Mouse (Mus musculus) stomach, embryonic 16.5 days (tissue): Measurements from ENCODE around the gene Tanc2. TPM values are rescaled to one million over a fixed set of nuclear protein-coding genes. Genes with fewer than 3 reads are reported as not detected.

Source experiments
- ATAC-seq: fragments of 200-750 bp; cut with Nextera tagmentation; 2 replicates; pipeline ENCODE4 v1.8.0; 2017; ENCODE audit warnings: moderate number of reproducible peaks, moderate TSS enrichment; ENCODE audit not compliant: insufficient read depth, low FRiP score
- H3K27ac ChIP-seq: fragments of 300-500 bp; sonication (generic); 2 replicates; pipeline ENCODE4 v1.5.1; 2014; ENCODE audit warnings: low read length
- H3K27me3 ChIP-seq: fragments of 300-500 bp; sonication (generic); 2 replicates; pipeline ENCODE4 v1.6.1; 2014; ENCODE audit warnings: low read length, control low read depth, mixed read lengths; ENCODE audit not compliant: control insufficient read depth, insufficient read depth
- H3K36me3 ChIP-seq: fragments of 300-500 bp; sonication (generic); 2 replicates; pipeline ENCODE4 v1.6.1; 2014; ENCODE audit warnings: low read length; ENCODE audit not compliant: control insufficient read depth, insufficient read depth
- H3K4me1 ChIP-seq: fragments of 300-500 bp; sonication (generic); 2 replicates; pipeline ENCODE4 v1.6.1; 2014; ENCODE audit warnings: low read length, control low read depth, mixed read lengths; ENCODE audit not compliant: control insufficient read depth, insufficient read depth
- H3K4me2 ChIP-seq: fragments of 300-500 bp; sonication (generic); 2 replicates; pipeline ENCODE4 v1.6.1; 2014; ENCODE audit warnings: low read depth, low read length, mixed read lengths
- H3K4me3 ChIP-seq: fragments of 300-500 bp; sonication (generic); replicated peaks from 2 replicates; pipeline ENCODE4 v1.5.1; 2014; ENCODE audit warnings: mild to moderate bottlenecking, low read length
- H3K9ac ChIP-seq: fragments of 300-500 bp; sonication (generic); 2 replicates; pipeline ENCODE4 v1.6.1; 2014; ENCODE audit warnings: low read length
- H3K9me3 ChIP-seq: fragments of 300-500 bp; sonication (generic); replicated peaks from 2 replicates; pipeline ENCODE4 v1.6.1; 2016; ENCODE audit warnings: low read length, control low read depth; ENCODE audit not compliant: control insufficient read depth
- WGBS: fragments of 180-500 bp; shearing (Covaris S2); extraction: QIAGEN DNeasy Blood & Tissue Kit; methylation state at CpG from one replicate; pipeline ENCODE4 v1.1.7; 2014; 5-methylcytosine and 5-hydroxymethylcytosine counted together
- polyA plus RNA-seq: library from polyadenylated mRNA; unstranded; fragments of >200 nt; fragmentation: Nextera tagmentation; extraction: Ambion mirVana; gene quantifications from 2 replicates; pipeline ENCODE4 v1.2.1, GENCODE M21; 2015

Tanc2 gene
- polyA plus RNA-seq, 1 experiment from 2014 or later: 6.7 TPM

GRCm38 (mm10) chr11:105955815-105956430 lies 366.1 kb downstream of the Tanc2 start:
- no peak overlapping the region for H3K27ac ChIP-seq
- H3K4me2 ChIP-seq: no peak overlapping the region
- WGBS: 88% methylated on average over 28 of the region's 28 CpGs
- no peaks in the 10 kb centered on the region for H3K9me3 ChIP-seq
- no peaks in the 10 kb centered on the region for H3K4me1 ChIP-seq
- H3K27me3 ChIP-seq: no peaks in the 10 kb centered on the region
- H3K36me3 ChIP-seq: no peaks in the 10 kb centered on the region
- no peak overlapping the region for H3K4me3 ChIP-seq
- H3K9ac ChIP-seq: no peak overlapping the region
- ATAC-seq: no peak

DNA sequence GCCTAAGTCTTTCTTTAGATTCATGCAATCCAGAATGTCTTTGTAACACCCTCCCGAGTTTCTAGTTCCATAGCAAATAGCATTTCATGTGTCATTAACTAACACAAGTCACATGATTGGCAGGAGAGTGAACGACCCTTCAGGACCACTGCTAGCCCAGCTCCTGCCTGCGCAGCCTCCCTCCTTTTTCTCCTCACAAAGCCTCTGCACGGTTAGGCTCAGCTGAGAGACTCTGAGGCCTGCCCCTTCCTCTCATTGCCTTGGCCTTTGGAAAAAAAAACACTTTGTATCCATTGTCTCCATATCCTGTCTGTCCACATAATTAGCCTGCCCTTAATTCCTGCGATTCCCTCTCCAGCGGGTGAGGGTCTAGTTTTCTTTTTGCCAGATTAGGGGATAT lies 367.7 kb downstream of the Tanc2 start:
- Histone ChIP-seq H3K27ac (no peak overlapping the region), H3K9me3 (no peaks in the 10 kb centered on the region), H3K4me1 (no peaks in the 10 kb centered on the region), H3K9ac (no peak overlapping the region), H3K36me3 (no peaks in the 10 kb centered on the region), H3K27me3 (no peaks in the 10 kb centered on the region), H3K4me3 (no peak overlapping the region), H3K4me2 (no peak overlapping the region)
- no peak for ATAC-seq
- WGBS: 61% methylated on average over 6 of the region's 6 CpGs

DNA sequence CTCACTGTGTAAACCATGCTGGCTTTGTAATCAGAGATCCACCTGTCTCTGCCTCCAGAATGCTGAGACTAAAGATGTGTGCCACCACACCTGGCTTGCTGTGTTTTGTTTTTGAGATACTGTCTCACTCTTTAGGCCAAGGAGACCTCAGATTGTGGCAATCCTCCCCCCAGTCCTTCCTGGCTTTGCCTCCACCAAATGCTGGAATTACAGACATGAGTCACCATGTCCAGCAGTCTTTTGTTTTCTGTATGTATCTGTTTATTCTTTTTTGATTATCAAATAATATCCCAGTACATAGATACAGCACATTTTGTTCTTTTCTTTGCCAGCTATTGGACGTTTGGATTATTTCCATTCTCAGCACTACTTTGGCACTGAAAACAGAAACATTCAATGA lies 368.8 kb downstream of the Tanc2 start:
- no peak overlapping the region for H3K27ac ChIP-seq
- no peak overlapping the region for H3K4me2 ChIP-seq
- H3K4me1 ChIP-seq: no peaks in the 10 kb centered on the region
- no peaks in the 10 kb centered on the region for H3K27me3 ChIP-seq
- H3K9me3 ChIP-seq: no peaks in the 10 kb centered on the region
- ATAC-seq: no peak
- no peaks in the 10 kb centered on the region for H3K36me3 ChIP-seq
- no peak overlapping the region for H3K4me3 ChIP-seq
- H3K9ac ChIP-seq: no peak overlapping the region
- 44% methylated on average over 1 of the region's 1 CpGs for WGBS

GRCm38 (mm10) chr11:105959355-105959754 lies 369.6 kb downstream of the Tanc2 start:
- ATAC-seq: no peak

GRCm38 (mm10) chr11:105964691-105965090 lies 374.9 kb downstream of the Tanc2 start:
- no peak for ATAC-seq
- Histone ChIP-seq H3K9ac (no peak overlapping the region), H3K27me3 (peaks cover 27% of the 10 kb centered on the region), H3K4me2 (no peak overlapping the region), H3K4me1 (peaks cover 3% of the 10 kb centered on the region; the same call in 1 of the 2 replicates), H3K4me3 (no peak overlapping the region), H3K9me3 (no peaks in the 10 kb centered on the region), H3K36me3 (no peaks in the 10 kb centered on the region), H3K27ac (no peak overlapping the region)
- 65% methylated on average over 5 of the region's 5 CpGs for WGBS

More at GRCm38 (mm10) chr11:105959355-105959754, 369.6 kb downstream of the Tanc2 start:
- no peaks in the 10 kb centered on the region for H3K9me3 ChIP-seq
- no peaks in the 10 kb centered on the region for H3K36me3 ChIP-seq
- 19% methylated on average over 17 of the region's 17 CpGs for WGBS
- no peak overlapping the region for H3K9ac ChIP-seq
- H3K27ac ChIP-seq: no peak overlapping the region
- no peaks in the 10 kb centered on the region for H3K27me3 ChIP-seq
- no peak overlapping the region for H3K4me2 ChIP-seq
- H3K4me3 ChIP-seq: no peak overlapping the region
- no peaks in the 10 kb centered on the region for H3K4me1 ChIP-seq

GRCm38 (mm10) chr11:105966288-105966687 lies 376.5 kb downstream of the Tanc2 start:
- no peaks in the 10 kb centered on the region for H3K36me3 ChIP-seq
- peaks cover 27% of the 10 kb centered on the region for H3K27me3 ChIP-seq
- no peak for ATAC-seq
- no peak overlapping the region for H3K4me2 ChIP-seq
- H3K4me1 ChIP-seq: peaks cover 3% of the 10 kb centered on the region; the same call in 1 of the 2 replicates
- H3K4me3 ChIP-seq: no peak overlapping the region
- no peak overlapping the region for H3K9ac ChIP-seq
- WGBS: 71% methylated on average over 4 of the region's 4 CpGs
- H3K27ac ChIP-seq: no peak overlapping the region
- H3K9me3 ChIP-seq: no peaks in the 10 kb centered on the region

GRCm38 (mm10) chr11:105967741-105968574 lies 378.2 kb downstream of the Tanc2 start, which contains the start of gene Ace:
Gene Ace, plus strand, starts transcription at chr11:105967945.
- Histone ChIP-seq H3K36me3 (no peaks in the 10 kb centered on the region), H3K27ac (no peak within 1 kb of the TSS), H3K4me3 (peak within 1 kb of the TSS; percentile 59), H3K9me3 (no peaks in the 10 kb centered on the region), H3K4me1 (peaks cover 3% of the 10 kb centered on the region; the same call in 1 of the 2 replicates), H3K4me2 (peak within 1 kb of the TSS; percentile 99), H3K27me3 (peaks cover 27% of the 10 kb centered on the region), H3K9ac (peak within 1 kb of the TSS; percentile 64)
- WGBS: under 1% methylated on average over 65 of the region's 76 CpGs
- ATAC-seq: peak; percentile 47; the same call in 1 of the 2 replicates

- Histone ChIP-seq H3K36me3 (no peaks in the 10 kb centered on the region), H3K4me1 (peaks cover 3% of the 10 kb centered on the region; the same call in 1 of the 2 replicates), H3K4me2 (no peak overlapping the region), H3K4me3 (no peak overlapping the region), H3K9ac (no peak overlapping the region), H3K9me3 (no peaks in the 10 kb centered on the region), H3K27me3 (peaks cover 27% of the 10 kb centered on the region), H3K27ac (no peak overlapping the region)
- no peak for ATAC-seq
- 49% methylated on average over 10 of the region's 10 CpGs for WGBS
These were observed 379.2 kb downstream of the Tanc2 start for GRCm38 (mm10) chr11:105968948-105969347.

DNA sequence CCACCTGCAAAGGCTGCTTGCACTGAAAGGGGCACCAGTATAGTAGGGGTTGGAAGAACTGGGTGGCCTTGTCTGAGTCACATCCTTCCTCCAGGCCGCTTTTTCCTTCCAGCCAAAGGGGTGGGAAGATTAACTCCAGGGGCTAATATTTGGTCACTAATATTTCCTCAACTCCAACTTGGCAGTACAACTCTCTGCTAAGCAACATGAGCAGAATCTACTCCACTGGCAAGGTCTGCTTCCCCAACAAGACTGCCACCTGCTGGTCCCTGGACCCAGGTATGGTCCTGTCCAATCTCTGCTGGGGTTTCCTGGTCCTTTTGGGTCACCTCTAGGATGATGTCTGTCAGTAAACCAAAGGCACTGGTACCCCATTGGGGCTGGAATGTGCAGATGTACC lies 379.7 kb downstream of the Tanc2 start:
- Histone ChIP-seq H3K4me2 (no peak overlapping the region), H3K27me3 (peaks cover 27% of the 10 kb centered on the region)
- 48% methylated on average over 1 of the region's 1 CpGs for WGBS

More for the DNA sequence above, 379.7 kb downstream of the Tanc2 start:
- Histone ChIP-seq H3K4me1 (peaks cover 3% of the 10 kb centered on the region; the same call in 1 of the 2 replicates), H3K27ac (no peak overlapping the region), H3K36me3 (no peaks in the 10 kb centered on the region), H3K9ac (no peak overlapping the region), H3K9me3 (no peaks in the 10 kb centered on the region), H3K4me3 (no peak overlapping the region)
- ATAC-seq: no peak
